Mouse (Mus musculus): ENCODE data around the gene Tnnc2.

DNA sequence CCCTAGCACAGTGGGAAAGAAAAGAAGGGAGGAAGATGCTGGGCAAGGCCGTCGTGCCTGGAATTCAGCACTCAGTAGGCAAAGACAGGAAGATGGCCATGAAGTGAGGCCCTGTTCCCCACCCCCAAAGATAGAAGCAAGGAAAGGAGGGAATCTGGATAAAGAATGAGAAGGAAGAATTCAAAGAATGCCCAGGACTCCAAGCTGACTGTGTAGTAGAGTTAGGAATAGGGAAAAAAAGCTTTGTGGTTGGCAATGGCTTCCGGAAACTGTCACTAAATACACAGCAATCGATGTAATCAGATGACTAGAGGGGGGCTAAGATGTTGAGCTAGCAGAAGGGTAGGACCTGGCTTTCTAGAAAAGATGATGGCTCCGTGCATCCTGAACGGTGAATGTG lies 37.4 kb upstream of the Tnnc2 start:
- no peak for TF ChIP-seq CTCF (IDR thresholded peaks at IDR 0.05; ENCODE audit: control insufficient read depth, insufficient read depth, insufficient replicate concordance, low read depth, low read length)
- TF ChIP-seq POLR2A (IDR thresholded peaks at IDR 0.05; ENCODE audit: control insufficient read depth, low read depth, low read length): no peak

Data from testis, adult 2 months (tissue).